12 mouse cellular contexts compared by ENCODE assay signal in the genomic region with DNA sequence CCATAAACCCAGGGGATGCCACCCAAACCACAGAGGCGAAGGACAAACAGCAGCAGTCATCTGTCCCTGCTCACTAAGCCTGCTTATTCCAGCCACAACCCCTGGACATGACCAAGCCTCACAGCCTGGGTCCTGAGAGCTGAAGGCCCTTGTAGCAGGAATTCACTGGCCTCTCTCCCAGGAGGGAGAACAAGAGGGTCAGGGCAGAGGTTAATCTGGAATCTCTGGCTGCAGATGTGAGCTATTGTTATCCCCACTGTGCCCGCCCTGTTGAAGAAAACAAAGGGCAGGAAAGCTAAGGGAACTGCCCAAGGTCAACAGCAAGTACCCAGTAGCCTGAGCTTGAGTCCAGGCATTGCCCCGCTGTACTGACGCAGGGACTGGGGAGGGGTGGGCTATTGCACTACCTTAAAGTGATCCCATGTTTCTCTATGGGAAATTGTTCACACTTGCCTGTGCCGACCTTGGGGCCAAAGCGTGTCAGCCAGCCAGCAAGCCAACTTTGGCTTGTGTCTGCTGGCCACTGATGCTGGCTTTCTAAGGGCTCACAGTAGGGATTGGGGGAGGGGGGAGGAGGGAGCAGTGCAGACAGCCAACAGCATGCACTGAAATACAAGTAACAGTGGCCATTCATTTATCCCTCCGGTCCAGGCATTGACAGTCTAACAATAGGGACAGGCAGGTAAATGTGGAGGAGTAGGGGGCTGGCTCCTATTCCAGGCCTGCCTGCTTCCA. TPM values are rescaled to one million over a fixed set of nuclear protein-coding genes. Genes with fewer than 3 reads are reported as not detected.
DNase-seq lines count a peak whose midpoint lies in the region; ATAC-seq lines count a peak whose summit lies in the region.
"Had no signal": no experiment of that assay in that cellular context is flagged by ENCODE, and none has a peak within 500 bp of the region (broad histone marks: within the 10 kb centered on the region; RNA-seq: fewer than 3 reads in every experiment).

No protein-coding gene starts in this region.

- no peaks in the 10 kb centered on the region for H3K36me3 ChIP-seq in heart, embryonic 11.5 days (ENCODE audit: control insufficient read depth, insufficient read depth, low read length)

- no peak overlapping the region for H3K4me2 ChIP-seq in heart, embryonic 11.5 days
- H3K4me2 ChIP-seq: limb, embryonic 12.5 days had no signal

- no peak overlapping the region for H3K4me3 ChIP-seq in heart, embryonic 11.5 days (ENCODE audit: low read depth, low read length)
- H3K4me3 ChIP-seq: limb, embryonic 12.5 days had no signal

- peaks cover 44% of the 10 kb centered on the region for H3K4me1 ChIP-seq in heart, embryonic 11.5 days (ENCODE audit: control insufficient read depth, insufficient read depth, low read length)
- H3K4me1 ChIP-seq: limb, embryonic 12.5 days had no signal

- ATAC-seq in heart, embryonic 11.5 days (replicated peaks; ENCODE audit: insufficient number of reproducible peaks, low FRiP score, low TSS enrichment): no peak
- ATAC-seq: midbrain, embryonic 16.5 days had no signal

- no peaks in the 10 kb centered on the region for H3K27me3 ChIP-seq in heart, embryonic 11.5 days (ENCODE audit: control insufficient read depth, insufficient read depth, low read length)
- H3K27me3 ChIP-seq: limb, embryonic 12.5 days had no signal

- H3K9ac ChIP-seq in heart, embryonic 11.5 days (ENCODE audit: low read depth, low read length): peak overlapping the region; percentile 29; the same call in 1 of the 2 replicates
- H3K9ac ChIP-seq: limb, embryonic 12.5 days had no signal

- 56% methylated on average over 7 of the region's 7 CpGs for WGBS in heart, embryonic 11.5 days (ENCODE audit: insufficient replicate concordance)

- intact Hi-C loops in left cerebral cortex, postnatal 4 days (cut with DNase I): no loop called here

- H3K27ac ChIP-seq in heart, embryonic 11.5 days (ENCODE audit: low read depth, low read length): peak overlapping the region; percentile 52; the same call in 1 of the 2 replicates
- H3K27ac ChIP-seq: limb, embryonic 12.5 days had no signal

- H3K9me3 ChIP-seq in heart, embryonic 11.5 days (replicated peaks; ENCODE audit: control insufficient read depth, low read length): no peaks in the 10 kb centered on the region
- H3K9me3 ChIP-seq: limb, embryonic 12.5 days had no signal

- peak; percentile 33 for DNase-seq in adrenal gland, postnatal 10 days
- no peak for DNase-seq in adrenal gland, postnatal 36 days
- DNase-seq in left cerebral cortex, postnatal 4 days: peak; percentile 29
- no peak for DNase-seq in left cerebral cortex, adult 11 months (ENCODE audit: low spot score)
- DNase-seq in retina, postnatal 1 day: peak; percentile 42
- no peak for DNase-seq in kidney, postnatal 4 days
- DNase-seq in kidney, postnatal 10 days: no peak
- DNase-seq: right cerebral cortex, postnatal 25 days; thymus, postnatal 36 days had no signal

RNA-seq across cellular contexts. Expression of a gene that starts 17.4 kb away (rescaled TPM):
- 10 to 100 TPM; 27.4 to 28.4 TPM for total RNA-seq in adrenal gland, postnatal 10 days (2021)
- total RNA-seq in adrenal gland, postnatal 36 days (2021): 10 to 100 TPM; 22.0 to 24.7 TPM
- 10 to 100 TPM; 17.2 to 18.3 TPM for total RNA-seq in left cerebral cortex, postnatal 4 days (2021)
- polyA plus RNA-seq in heart, embryonic 11.5 days (2014; fragmentation: Nextera tagmentation; extraction: Ambion mirVana): 7.7 and 9.0 TPM in 2 replicates

Comparison
In these comparisons a context has a peak if more than half of its experiments do, and no peak if none do; other contexts are left out.
1. DNase-seq: peak in adrenal gland, postnatal 10 days (single experiment), left cerebral cortex, postnatal 4 days (single experiment) and retina, postnatal 1 day (single experiment); none in adrenal gland, postnatal 36 days (0 of 2), left cerebral cortex, adult 11 months (single experiment), kidney, postnatal 4 days (0 of 2) and kidney, postnatal 10 days (single experiment).